Mouse (Mus musculus) heart, postnatal 14 days (tissue): Measurements from ENCODE around the gene 4931406C07Rik. TPM values are rescaled to one million over a fixed set of nuclear protein-coding genes. Genes with fewer than 3 reads are reported as not detected.
A peak's percentile ranks its signal among the peaks of the same experiment; 100 is the strongest.

Source experiments
- DNase-seq, 2 experiments: peaks; one replicate each; pipeline ENCODE4 v3.0.0; 2021 to 2022
- intact Hi-C: fragments of 180-260 bp; cut with DNase I; formaldehyde crosslinking; loops from one replicate; pipeline ENCODE4 v1.15.1; 2025
- microRNA-seq, 2 experiments: library from miRNA; unstranded; fragments of <30 nt; microRNA quantifications; one replicate each; pipeline ENCODE4 v1.2.0; 2021 to 2022
- total RNA-seq, 2 experiments: library from RNA; stranded (reverse); gene quantifications; 2 replicates each; pipeline ENCODE4 v1.2.3; 2021

4931406C07Rik gene
- total RNA-seq, 2 experiments from 2014 or later: 7.0 to 10.7 TPM

DNA sequence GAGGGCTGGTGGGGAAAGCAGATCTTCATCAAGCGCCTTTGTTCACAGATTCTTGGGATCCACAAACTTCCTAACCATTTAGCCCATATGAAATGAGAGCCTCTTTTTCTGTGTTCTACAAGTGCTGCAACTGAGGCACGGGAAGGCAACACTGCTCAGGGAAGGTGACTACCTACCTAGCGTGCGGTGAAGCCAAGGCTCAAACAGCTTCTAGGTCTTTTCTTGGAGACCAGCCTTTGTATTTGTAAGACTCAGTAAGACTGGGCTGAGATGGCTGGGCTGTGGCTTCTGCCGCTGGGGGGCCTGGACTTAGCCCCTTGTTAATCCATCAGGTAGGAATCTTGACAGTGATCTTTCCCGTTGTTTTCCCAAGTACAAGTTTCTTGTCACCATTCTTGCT lies 66.2 kb downstream of the 4931406C07Rik start:
- intact Hi-C loops: no loop called here
- no peak for DNase-seq

DNA sequence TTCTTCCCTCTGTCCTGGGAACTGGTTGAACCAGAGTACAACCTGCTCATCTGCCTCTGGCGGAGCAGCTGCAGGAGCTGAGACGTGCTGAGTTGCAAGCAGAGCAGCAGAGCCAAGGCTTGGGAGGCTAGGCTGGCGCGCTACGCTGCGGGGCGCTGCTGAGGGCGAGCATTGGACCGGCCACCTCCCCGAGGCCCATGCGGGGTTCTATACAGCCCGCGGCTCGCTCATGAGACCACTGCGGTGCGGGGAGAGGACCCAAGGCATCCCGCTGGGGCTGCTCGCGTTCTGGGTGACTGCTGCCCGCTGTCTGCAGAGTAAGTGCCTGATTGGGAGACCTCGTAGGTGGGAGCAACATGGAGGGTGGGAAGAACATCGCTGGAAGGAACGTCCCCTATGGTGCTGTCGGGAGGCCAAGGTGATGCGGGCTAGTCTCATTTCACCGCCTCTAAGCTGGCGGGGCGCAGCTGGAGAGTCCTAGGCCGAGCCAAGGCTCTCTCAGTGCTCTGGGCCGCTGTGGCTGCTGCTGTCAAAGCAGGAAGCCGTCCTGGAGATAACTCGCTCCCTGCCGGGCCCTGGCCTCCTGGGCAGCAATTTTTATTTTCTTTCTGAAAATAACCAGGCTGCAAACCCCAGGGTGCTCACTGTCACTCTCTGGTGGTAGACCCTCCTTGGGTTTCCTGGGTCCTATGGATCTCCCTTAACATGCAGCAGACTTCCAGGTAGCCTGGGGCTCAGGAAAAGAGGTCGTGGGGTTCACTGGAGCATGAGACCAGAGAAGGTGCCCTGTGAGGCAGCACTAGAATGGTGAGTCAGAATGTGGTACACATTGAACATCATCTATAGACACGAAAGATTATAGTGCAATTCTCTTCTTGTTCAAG lies 67.0 kb downstream of the 4931406C07Rik start, which contains the start of gene Vstm5:
Gene Vstm5, plus strand, starts transcription at position 4 of the 884 bp plus-strand sequence.
- DNase-seq: peak; percentile 23 to 39
- intact Hi-C loops: no loop called here

- intact Hi-C loops: no loop called here
- peak in 1 of 2 experiments; percentile 4 for DNase-seq
Observed at GRCm38 (mm10) chr9:15238297-15238990, 67.8 kb downstream of the 4931406C07Rik start.

GRCm38 (mm10) chr9:15237516-15238296 lies 68.5 kb downstream of the 4931406C07Rik start:
- intact Hi-C loops: no loop called here
- peak in 1 of 2 experiments; percentile 6 for DNase-seq

DNA sequence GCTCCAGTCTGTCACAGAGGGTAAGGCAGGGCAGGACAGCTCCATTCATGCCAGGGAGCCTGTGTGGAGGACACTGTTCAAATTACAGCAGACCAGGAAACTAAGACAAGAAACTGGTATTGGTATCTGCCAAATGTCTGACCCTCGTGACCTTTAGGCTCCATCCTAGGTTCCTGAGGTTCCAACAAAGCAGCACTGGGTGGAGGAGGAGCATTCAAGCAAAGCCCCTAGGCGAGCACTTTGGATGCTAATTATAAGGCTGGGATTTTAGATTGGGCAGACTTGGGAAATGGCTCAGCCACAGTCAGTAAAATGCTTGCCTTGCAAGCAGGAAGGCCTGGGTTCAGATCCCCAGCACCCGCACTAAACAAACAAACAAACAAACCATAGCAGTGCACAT lies 70.3 kb downstream of the 4931406C07Rik start:
- DNase-seq: no peak
- intact Hi-C loops: no loop called here

DNA sequence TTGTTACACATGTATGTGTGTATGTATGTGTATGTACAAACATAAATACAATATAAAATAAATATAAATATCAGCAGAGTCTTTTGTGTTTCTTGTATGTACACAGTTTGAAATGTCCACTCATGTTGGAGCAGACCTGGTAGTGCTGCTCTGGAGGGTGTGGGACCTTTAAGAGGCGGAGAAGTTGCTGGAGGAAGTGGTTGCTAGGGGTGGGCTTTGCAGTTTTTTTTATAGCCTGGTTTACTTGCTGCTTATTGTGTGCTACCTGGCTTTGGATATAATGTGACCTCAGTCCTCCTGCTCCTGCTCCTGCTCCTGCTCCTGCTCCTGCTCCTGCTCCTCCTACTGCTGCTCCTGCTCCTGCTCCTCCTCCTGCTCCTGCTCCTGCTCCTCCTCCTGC lies 72.6 kb downstream of the 4931406C07Rik start:
- no peak for DNase-seq
- intact Hi-C loops: no loop called here

Small RNAs within 50 kb of the gene (microRNA-seq; reads per million reads assigned to microRNA genes)
- 0 reads per million in 2 experiments for gene Gm49349
- gene mmu-mir-7650: 0 reads per million in 2 experiments

Other genes starting within 250 kb of the 4931406C07Rik start
- gene Hephl1, start 194.3 kb downstream of the 4931406C07Rik start, total RNA-seq: under 1 TPM; 0.10 to 0.14 TPM
- under 1 TPM; 0.56 to 0.57 TPM for gene Vstm5, start 67.4 kb downstream of the 4931406C07Rik start, total RNA-seq
- gene Med17, start 26.5 kb downstream of the 4931406C07Rik start, total RNA-seq: 10 to 100 TPM; 16.4 to 17.5 TPM
- gene Taf1d, start 234 bp downstream of the 4931406C07Rik start, total RNA-seq: 10 to 100 TPM; 30.0 to 41.7 TPM
- 10 to 100 TPM in 1 of 2 experiments, 1 to 10 TPM in 1; 8.1 to 10.5 TPM for gene Cep295, start 51.3 kb upstream of the 4931406C07Rik start, total RNA-seq
- 10 to 100 TPM; 20.7 to 21.2 TPM for gene Smco4, start 187.0 kb upstream of the 4931406C07Rik start, total RNA-seq